Mouse (Mus musculus): ENCODE results near the gene Tyro3.

Tyro3 gene

DNA sequence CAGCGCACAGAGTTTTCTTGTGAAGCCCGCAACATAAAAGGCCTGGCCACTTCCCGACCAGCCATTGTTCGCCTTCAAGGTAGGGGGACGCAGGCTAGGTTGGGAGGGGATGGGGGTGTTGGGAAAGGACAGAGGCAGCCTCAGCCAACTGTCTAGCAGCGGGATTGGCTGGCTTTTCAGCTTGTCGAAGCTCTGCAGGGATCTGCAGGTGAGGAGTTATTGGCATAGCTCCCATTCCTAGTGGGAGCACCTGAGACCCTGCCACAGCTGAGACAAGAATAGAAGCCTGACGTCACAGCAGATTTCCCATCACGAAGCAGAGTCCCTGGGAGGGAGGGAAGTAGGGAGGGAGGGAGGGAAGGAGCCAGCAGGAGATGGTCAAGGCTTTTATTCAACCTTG, 7.2 kb downstream of the Tyro3 start:
- DNase-seq = peak in 1 of 2 experiments; percentile 8

DNA sequence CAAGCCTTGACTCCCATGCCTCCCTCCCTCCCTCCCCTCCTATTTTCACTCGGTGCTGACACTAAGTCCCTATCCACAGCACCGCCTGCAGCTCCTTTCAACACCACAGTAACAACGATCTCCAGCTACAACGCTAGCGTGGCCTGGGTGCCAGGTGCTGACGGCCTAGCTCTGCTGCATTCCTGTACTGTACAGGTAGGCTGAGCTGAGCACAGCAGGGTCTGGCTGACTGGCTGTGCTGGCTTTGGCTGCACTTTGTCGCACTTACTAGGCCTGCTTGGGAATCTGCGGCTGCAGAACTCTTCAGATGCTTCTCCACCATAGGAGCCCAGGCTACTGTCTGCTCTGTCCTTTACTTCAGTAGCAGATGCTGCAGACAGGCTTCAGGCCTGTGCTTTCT, 8.0 kb downstream of the Tyro3 start:
- DNase-seq = no peak

DNA sequence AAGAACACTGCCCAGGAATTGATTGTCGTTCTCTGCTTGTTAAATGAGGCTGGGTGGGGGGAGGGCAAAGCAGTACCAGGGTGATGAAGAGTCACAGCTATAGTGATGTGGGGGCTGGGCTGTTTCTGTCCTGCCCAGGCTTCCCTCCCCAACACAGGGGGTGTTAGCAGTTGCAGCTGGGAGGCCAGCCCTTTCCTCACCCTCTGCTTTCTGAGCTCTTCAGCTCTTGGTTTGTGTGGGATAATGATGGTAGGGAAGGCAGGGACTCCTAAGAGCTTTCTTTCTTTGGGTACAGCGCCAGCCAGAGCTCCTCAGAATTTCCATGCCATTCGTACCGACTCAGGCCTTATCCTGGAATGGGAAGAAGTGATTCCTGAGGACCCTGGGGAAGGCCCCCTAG, 10.9 kb downstream of the Tyro3 start:
- DNase-seq = no peak

DNA sequence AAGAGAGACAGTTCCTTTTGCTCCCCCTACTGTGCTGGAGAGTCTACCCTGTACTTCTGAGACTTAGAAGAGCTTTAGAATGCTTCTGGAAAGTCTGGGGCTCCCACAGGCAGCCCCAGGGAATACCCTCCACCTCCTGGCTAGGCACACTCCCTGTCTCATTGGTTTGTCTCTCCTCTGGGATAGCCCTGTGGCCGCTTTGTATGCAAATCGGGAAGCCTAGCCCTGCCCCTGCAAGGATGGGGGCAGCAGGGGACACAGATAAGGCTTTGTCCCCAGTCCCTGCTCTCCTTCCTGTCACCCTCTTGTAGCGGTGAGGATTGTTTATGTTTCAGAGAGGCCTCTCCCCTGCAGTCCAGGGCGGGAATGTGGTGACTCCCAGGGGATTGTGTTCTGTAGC, 11.3 kb downstream of the Tyro3 start:
- no peak for DNase-seq

DNA sequence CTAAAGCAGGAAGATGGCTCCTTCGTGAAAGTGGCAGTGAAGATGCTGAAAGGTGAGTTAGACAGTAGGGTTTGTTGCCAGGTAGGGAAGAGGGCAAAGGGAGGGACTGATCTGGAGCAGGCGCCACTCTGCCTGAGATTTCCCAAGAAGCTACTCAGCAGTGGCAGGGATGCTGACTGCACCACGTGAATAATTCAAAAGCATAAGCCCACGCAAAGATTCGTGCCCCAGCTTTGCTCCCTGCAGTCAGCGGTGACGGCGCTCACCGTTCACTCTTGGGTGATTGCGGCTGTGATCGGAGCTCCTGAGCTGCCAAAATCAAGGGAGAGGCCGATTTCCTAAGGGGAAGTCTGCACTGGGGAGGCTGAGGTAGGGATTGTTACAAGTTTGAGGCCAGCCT, 13.4 kb downstream of the Tyro3 start:
- no peak for DNase-seq

DNA sequence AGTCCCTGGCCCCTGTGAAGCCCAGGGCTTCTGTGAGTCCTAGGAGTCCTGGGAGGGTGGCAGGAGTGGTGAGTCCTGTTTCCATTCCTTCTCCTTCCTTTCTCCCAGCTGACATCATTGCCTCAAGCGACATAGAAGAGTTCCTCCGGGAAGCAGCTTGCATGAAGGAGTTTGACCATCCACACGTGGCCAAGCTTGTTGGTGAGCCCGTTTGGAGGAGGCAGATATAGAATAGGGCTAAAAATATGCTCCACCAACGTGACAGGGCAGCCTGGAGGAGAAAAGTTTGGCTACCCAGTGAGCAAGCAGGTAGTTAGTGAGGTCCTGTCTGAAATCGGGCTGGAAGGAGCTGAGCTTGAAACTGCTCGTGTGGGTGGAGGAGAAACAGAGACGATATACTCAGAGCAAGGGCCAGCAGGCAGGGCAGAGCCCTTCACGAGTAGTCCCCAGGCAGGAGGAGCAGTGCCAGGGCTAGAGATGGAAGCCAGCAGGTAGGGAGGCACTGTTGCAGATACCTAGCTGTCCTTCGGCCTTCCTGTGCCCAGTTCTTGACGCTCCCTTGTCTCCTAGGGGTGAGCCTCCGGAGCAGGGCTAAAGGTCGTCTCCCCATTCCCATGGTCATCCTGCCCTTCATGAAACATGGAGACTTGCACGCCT, 14.1 kb downstream of the Tyro3 start:
- no peak for DNase-seq

DNA sequence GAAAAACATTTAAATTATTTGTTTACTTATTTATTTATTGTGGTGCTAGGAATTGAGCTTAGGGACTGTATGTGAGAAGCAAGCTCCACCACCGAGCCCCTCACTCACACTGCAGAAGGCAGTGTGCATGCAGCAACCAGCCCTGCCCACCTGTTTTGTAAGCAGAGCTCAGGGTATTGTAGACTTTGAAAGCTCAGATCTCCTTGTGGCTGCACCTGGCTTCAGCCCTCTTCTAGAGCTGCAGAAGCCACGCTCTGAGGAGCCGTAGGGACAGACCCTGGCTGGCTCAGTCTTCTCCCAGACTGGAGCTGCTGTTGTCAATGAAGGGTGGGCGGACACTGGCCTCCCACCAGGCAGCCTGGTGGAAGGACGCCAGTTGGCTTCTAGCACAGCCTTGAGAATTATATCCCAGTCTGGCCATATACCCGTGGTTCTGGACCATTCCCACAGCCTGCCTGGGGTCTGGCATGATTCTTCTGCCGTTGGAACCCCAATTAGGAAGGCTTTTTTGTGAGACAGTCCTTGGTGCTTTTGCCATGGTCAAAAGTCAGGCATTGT, 16.9 kb downstream of the Tyro3 start:
- DNase-seq = peak; percentile 57 to 68

DNA sequence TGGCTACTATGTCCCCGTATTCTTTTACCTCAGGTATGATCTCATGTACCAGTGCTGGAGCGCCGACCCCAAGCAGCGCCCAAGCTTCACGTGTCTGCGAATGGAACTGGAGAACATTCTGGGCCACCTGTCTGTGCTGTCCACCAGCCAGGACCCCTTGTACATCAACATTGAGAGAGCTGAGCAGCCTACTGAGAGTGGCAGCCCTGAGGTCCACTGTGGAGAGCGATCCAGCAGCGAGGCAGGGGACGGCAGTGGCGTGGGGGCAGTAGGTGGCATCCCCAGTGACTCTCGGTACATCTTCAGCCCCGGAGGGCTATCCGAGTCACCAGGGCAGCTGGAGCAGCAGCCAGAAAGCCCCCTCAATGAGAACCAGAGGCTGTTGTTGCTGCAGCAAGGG, 19.1 kb downstream of the Tyro3 start:
- no peak for DNase-seq

DNA sequence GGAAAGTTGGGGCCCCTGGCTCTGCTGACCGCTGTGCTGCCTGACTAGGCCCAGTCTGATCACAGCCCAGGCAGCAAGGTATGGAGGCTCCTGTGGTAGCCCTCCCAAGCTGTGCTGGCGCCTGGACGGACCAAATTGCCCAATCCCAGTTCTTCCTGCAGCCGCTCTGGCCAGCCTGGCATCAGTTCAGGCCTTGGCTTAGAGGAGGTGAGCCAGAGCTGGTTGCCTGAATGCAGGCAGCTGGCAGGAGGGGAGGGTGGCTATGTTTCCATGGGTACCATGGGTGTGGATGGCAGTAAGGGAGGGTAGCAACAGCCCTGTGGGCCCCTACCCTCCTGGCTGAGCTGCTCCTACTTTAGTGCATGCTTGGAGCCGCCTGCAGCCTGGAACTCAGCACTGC, 19.5 kb downstream of the Tyro3 start:
- DNase-seq = no peak

DNA sequence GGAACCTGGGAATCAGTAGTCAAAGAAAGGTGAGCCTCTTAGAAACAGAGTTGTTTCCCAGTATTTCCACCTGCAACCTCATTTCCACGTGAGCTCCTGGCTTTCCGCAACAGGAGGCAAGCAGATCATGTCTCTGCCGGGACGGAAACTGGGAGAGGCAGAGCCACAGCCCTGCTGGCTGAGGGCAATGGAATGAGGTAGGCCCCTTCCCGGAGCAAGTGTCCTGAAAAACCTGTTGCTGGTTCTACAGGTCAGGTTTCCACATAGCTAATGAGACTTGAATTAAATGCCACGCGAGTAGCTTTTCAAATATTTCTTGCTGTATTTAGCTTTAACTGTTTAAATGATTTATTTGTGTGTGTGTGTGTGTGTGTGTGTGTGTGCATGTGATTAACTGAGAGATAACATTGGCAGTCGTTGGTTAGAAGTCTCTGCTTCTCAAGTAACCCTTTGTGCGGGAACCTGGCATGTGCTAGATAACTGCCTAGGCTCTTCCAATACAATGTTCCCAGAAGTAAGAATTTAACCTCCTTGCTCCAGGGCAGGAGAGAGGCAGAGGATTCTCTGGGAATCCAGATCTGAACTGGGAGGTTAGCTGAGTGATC, 21.2 kb downstream of the Tyro3 start:
- peak in 1 of 2 experiments; percentile 38 for DNase-seq

DNA sequence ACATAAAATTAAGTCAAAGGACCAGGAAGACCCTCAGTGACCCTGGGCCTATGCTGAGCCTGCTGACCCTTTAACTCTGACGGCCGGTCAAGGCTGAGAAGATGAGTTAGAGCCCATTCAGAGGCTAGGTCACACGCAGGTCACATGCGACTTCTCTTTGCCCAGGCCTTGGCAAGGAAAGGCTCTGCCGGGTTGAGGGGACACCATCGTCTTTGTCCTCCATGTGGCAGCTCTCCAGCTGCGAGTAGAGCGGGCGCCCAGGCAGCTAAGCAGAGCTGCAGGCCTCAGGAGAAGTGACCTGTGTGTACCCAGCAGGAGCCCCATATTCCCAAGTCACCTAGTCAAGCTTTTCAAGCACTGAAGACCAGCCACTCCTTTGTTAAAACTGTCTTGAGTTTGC, 23.6 kb downstream of the Tyro3 start:
- no peak for DNase-seq

DNA sequence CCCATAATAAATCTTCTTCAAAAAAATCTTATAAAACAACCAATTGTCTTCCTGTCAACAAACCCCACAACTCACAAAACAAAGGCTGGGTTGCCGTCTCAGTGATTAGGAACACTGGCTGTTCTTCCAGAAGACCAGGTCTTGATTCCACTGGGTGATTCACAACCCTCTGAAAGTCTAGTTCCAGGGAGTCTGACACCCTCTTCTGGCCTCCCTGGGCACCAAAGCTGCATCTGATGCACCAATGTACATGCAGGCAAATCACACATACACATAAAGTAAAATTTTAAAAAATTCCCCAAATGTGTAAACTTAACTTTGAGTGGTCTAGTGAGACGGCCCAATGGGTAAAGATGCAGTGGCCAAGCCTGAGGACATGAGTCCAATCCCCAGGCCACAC, 33.0 kb downstream of the Tyro3 start:
- DNase-seq = no peak

DNA sequence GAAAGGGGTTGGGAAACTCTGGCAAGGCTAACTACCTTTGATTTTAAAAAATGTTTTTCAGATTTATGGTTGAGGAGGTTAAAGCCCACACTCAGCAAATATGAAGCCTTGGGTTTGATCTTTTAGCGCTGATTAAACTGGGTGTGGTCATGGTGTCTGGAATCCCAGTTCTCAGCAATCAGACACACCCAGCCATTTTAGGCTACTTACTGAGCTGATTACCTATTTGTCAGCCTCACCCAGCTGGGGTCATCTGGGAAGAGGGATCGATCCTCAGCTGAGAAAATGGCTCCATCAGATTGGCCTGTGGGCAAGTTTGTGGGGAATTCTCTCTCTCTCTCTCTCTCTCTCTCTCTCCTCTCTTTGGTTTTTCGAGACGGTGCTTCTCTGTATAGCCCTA, 36.7 kb downstream of the Tyro3 start:
- DNase-seq = no peak

DNA sequence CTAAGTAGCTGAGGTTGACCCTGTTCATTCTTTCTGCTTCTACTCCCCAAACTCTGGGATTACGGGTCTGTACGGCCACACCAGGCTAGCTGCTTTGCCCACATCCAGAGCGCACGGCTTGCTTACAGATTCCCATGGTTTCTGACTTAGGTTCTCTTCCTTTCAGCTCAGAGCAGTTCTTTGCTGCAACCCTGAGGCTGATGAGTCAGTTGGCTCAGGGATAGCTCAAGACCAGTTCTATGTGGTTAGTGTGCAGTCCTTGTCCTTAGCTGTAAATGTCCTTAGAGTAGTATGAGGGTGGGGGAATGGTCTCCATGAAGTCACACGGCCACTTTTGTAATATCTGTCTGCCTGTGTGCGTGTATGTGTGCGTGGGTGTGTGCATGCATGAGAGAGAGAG, 40.1 kb downstream of the Tyro3 start:
- DNase-seq = no peak

DNA sequence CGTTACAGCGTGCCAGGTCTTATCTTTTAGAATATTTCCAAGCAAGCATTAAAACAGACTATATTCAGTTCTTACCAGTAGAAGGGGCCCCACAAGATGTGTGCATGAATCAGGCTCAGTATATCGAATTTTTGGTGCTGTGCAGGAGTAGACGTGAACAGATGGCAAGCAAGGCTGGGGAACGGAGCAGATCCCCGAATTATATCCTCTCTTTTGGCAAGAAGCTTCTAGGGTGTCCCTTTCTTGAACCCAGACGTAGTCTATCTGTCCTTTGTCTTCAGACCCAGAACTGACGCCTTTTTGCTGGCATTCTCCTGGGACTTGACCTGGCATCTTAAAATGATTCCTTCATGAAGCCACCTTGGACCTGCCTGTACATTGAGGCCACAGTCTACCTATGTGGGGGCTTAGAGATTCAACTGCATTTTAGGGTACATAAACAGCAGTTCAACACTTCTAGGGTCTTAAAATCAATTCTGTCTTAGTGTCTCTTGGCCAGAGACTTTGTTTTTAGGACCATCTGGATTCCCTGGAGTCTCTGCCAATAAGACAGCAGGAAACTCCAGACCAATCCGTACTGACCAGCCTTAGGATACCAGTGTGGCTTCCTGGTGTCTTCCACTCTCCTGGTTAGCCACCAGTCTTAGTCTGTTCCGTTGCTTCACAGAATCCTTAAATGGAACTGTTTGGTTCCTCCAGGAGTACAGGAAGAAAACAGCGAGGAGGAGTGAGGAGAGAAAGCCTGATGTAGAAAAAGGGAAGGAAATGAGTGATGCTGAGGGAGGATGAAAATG, 41.0 kb downstream of the Tyro3 start:
- no peak for DNase-seq

DNA sequence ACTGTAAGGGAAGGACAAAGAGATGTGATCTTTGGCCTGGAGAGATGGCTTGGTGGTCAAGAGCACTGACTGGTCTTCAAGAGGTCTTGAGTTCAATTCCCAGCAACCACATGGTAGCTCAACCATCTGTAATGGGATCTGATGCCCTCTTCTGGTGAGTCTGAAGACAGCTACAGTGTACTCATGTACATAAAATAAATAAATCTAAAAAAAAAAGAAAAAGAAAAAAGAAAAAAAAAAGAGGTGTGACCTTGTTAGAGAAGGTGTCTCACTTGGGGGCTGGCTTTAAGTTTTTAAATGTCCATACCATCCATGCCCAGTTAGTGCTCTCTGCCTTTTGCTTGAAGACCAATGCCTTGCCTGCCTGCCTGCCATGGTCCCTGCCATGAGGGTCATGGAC, 42.5 kb downstream of the Tyro3 start:
- no peak for DNase-seq

DNA sequence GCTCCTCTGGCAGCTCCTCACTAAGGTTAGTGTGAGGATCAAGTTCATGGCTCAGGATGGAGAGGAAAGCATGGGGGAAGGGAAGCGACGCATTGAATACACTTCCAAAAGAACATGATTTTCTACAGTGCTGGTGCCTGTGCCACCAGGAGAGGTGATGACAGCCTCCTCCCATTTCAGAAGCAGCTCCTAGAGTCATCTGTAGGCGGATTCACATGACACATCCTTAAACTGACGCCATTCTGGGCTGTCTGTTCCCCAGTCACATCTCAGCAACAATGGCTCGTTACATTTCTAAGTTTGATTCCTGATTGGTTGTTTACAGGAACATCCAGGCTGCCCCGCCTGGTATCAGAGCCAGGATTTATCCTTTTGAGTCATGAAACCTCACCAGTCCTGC, 44.5 kb downstream of the Tyro3 start:
- DNase-seq = no peak

DNA sequence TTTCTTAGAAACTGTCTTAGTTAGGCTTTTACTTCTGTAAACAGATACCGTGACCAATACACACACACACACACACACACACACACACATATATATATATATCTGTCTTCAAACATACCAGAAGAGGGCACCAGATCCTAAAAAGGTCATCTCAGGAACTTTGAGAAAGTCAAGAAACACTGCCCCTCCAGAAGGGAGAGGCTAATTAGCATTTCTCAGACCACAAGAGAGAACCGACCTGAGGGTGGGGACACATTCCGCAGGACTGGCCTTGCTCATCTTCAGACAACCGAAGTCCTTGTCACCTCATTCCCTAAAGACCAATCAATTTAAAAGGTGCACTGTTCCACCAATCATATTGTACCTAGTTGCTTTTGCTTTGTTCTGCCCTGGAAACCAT, 46.0 kb downstream of the Tyro3 start:
- no peak for DNase-seq

DNA sequence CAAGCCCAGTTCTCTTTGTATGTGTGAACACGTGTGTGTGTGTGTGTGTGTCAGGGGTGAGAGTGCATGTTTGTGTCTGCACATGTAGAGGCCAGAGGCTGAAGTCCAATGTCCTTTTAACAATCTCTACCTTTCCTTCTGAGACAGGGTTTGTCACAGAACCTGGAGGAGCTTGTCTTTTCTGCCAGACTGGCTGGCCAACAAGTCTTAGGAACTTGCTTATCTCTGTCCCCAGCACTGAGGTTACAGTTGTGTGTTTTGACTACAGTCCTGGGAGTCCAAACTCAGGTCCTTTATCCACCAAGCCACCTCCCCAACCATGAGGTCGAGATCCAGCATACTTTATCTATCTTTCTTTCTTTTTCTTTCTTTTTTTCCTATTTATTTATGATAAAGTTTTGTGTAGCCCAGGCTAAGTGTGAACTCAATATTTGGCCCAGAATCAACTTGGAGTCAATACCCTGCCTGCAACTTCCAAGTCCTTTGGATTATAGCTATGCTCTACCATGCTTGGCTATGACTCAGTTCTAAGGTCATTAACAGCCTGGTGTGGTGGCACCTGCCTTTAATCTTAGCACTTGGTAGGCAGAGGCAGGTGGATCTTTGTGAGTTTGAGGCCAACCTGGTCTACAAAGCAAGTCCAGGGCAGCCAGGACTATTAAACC, 48.5 kb downstream of the Tyro3 start:
- no peak for DNase-seq

DNA sequence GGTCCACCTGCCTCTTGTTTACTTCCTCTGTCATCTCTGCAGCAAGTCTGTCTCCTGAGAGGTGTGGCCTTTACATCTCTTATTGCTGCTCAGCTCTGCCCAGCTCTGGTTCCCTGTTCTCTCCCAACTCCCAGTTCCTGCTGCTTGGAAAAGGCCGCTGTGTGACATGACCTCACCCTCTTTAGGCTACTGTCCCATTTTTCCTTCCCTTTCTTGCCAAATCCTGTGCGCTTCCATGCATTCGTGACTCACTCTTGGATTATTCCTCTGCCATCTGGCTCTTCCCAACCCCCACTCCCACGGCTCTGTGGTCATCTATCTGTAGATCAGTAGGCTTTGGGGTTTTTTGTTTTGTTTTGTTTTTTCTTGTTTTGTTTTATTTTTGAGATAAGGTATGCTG, 49.4 kb downstream of the Tyro3 start:
- DNase-seq = peak in 1 of 2 experiments; percentile 2

DNA sequence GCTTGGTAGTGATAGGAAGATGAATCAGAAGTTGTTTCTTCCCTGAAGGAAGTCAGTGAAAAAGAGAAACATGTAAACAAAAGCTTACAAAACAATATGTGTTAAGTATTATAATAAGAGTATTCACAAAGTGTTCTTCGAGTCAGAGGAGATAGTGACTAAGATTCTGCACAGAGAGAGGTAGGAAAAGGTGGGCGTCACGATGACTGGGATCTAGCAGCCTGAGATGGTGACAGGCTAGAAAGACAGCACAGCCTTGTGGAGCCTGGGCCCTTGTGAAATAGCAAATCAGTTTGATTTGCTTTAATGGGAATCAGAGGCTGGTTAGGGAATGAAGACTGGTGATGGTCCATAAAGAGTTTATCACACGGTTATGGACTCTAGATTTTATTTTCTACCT, 56.3 kb downstream of the Tyro3 start:
- no peak for DNase-seq

DNA sequence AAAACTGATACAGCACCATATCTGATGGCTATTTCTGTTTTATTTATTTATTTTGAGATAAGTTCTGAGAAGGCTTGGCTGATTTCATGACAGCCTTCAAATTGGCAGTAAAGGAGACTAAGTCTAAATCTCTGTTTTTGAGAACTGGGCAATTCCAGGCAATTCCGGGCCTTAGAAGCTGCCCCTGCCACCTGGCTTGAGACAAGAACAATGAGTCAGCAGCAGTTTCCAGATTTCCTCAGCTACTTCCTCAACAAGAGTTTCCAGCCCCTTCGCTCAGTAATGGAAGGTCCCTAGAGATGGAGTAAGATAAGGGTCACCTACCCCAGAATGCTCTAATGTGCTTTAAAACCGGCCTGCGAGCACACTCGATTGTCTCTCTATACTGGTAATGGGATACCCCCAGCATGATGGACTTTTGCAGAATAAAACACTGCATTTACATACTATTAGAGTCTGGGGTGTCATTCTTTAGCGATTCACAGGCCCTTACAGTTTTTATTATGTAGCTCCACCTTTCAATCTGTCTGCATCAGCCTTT, 57.8 kb downstream of the Tyro3 start:
- DNase-seq = no peak

DNA sequence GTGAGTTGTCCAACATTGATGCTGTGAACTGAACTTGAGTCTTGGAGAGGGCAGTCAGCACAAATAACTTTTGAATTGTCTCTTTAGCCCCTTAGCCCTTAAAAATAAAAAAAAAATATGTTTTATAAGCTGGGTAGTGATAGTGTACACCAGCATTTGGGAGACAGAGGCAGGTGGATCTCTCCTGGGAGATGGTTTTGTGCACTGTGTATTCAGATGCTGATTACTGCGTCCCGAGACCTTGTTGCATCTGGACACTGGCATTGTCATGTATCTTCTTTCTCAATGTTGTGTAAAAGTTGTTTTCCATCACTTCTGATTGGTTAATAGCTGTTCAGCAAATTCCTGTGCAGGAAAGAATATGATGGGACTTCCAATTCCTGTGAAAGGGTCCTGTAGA, 59.8 kb downstream of the Tyro3 start:
- no peak for DNase-seq

All from kidney, postnatal 4 days (tissue).